Comparison of ENCODE assay signal across 7 mouse cellular contexts in genomic region chr12:75735246-75736200, GRCm38 (mm10). TPM values are rescaled to one million over a fixed set of nuclear protein-coding genes. Genes with fewer than 3 reads are reported as not detected.
DNase-seq lines count a peak whose midpoint lies in the region; ATAC-seq and TF ChIP-seq lines count a peak whose summit lies in the region.

Sgpp1 (minus strand) TSS chr12:75735729.

- peak within 1 kb of the TSS; percentile 93 for H3K9ac ChIP-seq in embryonic facial prominence, embryonic 13.5 days
- peak within 1 kb of the TSS; percentile 83 for H3K9ac ChIP-seq in midbrain, embryonic 12.5 days (replicated peaks)

- peaks cover 9% of the 10 kb centered on the region for H3K4me1 ChIP-seq in embryonic facial prominence, embryonic 13.5 days
- peaks cover 20% of the 10 kb centered on the region for H3K4me1 ChIP-seq in limb, embryonic 10.5 days
- peaks cover 18% of the 10 kb centered on the region for H3K4me1 ChIP-seq in midbrain, embryonic 12.5 days
- peaks cover 8% of the 10 kb centered on the region for H3K4me1 ChIP-seq in small intestine, adult 2 months (ENCODE audit: control insufficient read depth, insufficient read depth, insufficient read length, low read length)

- peak; percentile 88 for DNase-seq in adrenal gland, postnatal 25 days
- peak; percentile 86 to 90 for DNase-seq in heart, adult 18-20 months
- DNase-seq in kidney, adult 18-20 months, result peak; percentile 89
- peak; percentile 84 for DNase-seq in limb, embryonic 10.5 days (ENCODE audit: low spot score)

- H3K9me3 ChIP-seq in embryonic facial prominence, embryonic 13.5 days, result no peaks in the 10 kb centered on the region
- H3K9me3 ChIP-seq in limb, embryonic 10.5 days (replicated peaks), result no peaks in the 10 kb centered on the region
- no peaks in the 10 kb centered on the region for H3K9me3 ChIP-seq in midbrain, embryonic 12.5 days

- ATAC-seq in embryonic facial prominence, embryonic 13.5 days (ENCODE audit: insufficient number of reproducible peaks, insufficient read depth, low FRiP score, low TSS enrichment, low read depth), result peak; percentile 89
- ATAC-seq in midbrain, embryonic 12.5 days (ENCODE audit: low FRiP score, low read depth), result peak; percentile 97

- TF ChIP-seq CTCF in small intestine, adult 2 months (IDR thresholded peaks at IDR 0.05; ENCODE audit: extremely low read depth, insufficient read length, insufficient replicate concordance, low read depth, low read length), result no peak

- no peaks in the 10 kb centered on the region for H3K36me3 ChIP-seq in embryonic facial prominence, embryonic 13.5 days
- no peaks in the 10 kb centered on the region for H3K36me3 ChIP-seq in limb, embryonic 10.5 days
- no peaks in the 10 kb centered on the region for H3K36me3 ChIP-seq in midbrain, embryonic 12.5 days
- H3K36me3 ChIP-seq in small intestine, adult 2 months (ENCODE audit: control insufficient read depth, insufficient read depth, low read length), result no peaks in the 10 kb centered on the region

- H3K4me3 ChIP-seq in embryonic facial prominence, embryonic 13.5 days, result peak within 1 kb of the TSS; percentile 81
- peak within 1 kb of the TSS; percentile 86 for H3K4me3 ChIP-seq in limb, embryonic 10.5 days
- peak within 1 kb of the TSS; percentile 67 for H3K4me3 ChIP-seq in midbrain, embryonic 12.5 days
- H3K4me3 ChIP-seq in small intestine, adult 2 months (ENCODE audit: low read depth, low read length), result peak within 1 kb of the TSS; percentile 71

- peak within 1 kb of the TSS; percentile 97 for H3K4me2 ChIP-seq in embryonic facial prominence, embryonic 13.5 days
- H3K4me2 ChIP-seq in midbrain, embryonic 12.5 days (replicated peaks), result peak within 1 kb of the TSS; percentile 93

- H3K27ac ChIP-seq in embryonic facial prominence, embryonic 13.5 days, result peak within 1 kb of the TSS; percentile 56; the same call in 1 of the 2 replicates
- H3K27ac ChIP-seq in limb, embryonic 10.5 days, result peak within 1 kb of the TSS; percentile 93
- peak within 1 kb of the TSS; percentile 68 for H3K27ac ChIP-seq in midbrain, embryonic 12.5 days (replicated peaks)
- H3K27ac ChIP-seq in small intestine, adult 2 months (ENCODE audit: insufficient read depth, low read depth, low read length), result peak within 1 kb of the TSS; percentile 25

- no peaks in the 10 kb centered on the region for H3K27me3 ChIP-seq in embryonic facial prominence, embryonic 13.5 days
- peaks cover 19% of the 10 kb centered on the region for H3K27me3 ChIP-seq in limb, embryonic 10.5 days (ENCODE audit: low read depth, poor library complexity, severe bottlenecking)
- H3K27me3 ChIP-seq in midbrain, embryonic 12.5 days, result peaks cover 15% of the 10 kb centered on the region
- no peaks in the 10 kb centered on the region for H3K27me3 ChIP-seq in small intestine, adult 2 months (ENCODE audit: control insufficient read depth, insufficient read depth, low read length)

- under 1% methylated on average over 104 of the region's 105 CpGs for WGBS in embryonic facial prominence, embryonic 13.5 days
- WGBS in limb, embryonic 10.5 days, result under 1% methylated on average over 104 of the region's 105 CpGs
- WGBS in midbrain, embryonic 12.5 days, result under 1% methylated on average over 99 of the region's 105 CpGs
- WGBS in small intestine, adult 2 months, result under 1% methylated on average over 105 of the region's 105 CpGs

- TF ChIP-seq POLR2A in small intestine, adult 2 months (IDR thresholded peaks at IDR 0.05; ENCODE audit: low read depth, low read length), result peak; percentile 47; the same call in 1 of the 2 replicates

RNA-seq across cellular contexts. Expression of gene Sgpp1, which starts in this region (rescaled TPM):
- total RNA-seq in adrenal gland, postnatal 25 days (2021), result 188 and 197 TPM in 2 replicates
- 14.7 and 15.0 TPM in 2 replicates for polyA plus RNA-seq in embryonic facial prominence, embryonic 13.5 days (2015; fragmentation: Nextera tagmentation; extraction: Ambion mirVana)
- total RNA-seq in heart, adult 18-20 months (2021), result 10 to 100 TPM; 18.7 to 22.6 TPM
- 5.1 and 6.7 TPM in 2 replicates for polyA plus RNA-seq in limb, embryonic 10.5 days (2016; fragmentation: Nextera tagmentation; extraction: Ambion mirVana)
- polyA plus RNA-seq in midbrain, embryonic 12.5 days (2016; fragmentation: Nextera tagmentation; extraction: Ambion mirVana), result 8.5 and 10.6 TPM in 2 replicates
- polyA plus RNA-seq in small intestine, adult 2 months (2012; rRNA removed), result 13.1 and 14.9 TPM in 2 replicates

Comparison
In these comparisons a context has a peak if more than half of its experiments do, and no peak if none do; other contexts are left out.
1. Peak in every context shown above with its lines: DNase-seq, ATAC-seq, H3K4me3 ChIP-seq and H3K27ac ChIP-seq.
2. H3K27ac ChIP-seq: peak in every context shown above with its lines; median percentile 93 in limb, embryonic 10.5 days; 68 in midbrain, embryonic 12.5 days; 56 in embryonic facial prominence, embryonic 13.5 days; 25 in small intestine, adult 2 months.